Mouse (Mus musculus): ENCODE measurements around the gene Eif4enif1. TPM values are rescaled to one million over a fixed set of nuclear protein-coding genes. Genes with fewer than 3 reads are reported as not detected.
A peak's percentile ranks its signal among the peaks of the same experiment; 100 is the strongest.

Gene Eif4enif1
- total and polyA plus RNA-seq, 3 experiments, result 42.8 to 235 (median 103) TPM

- H3K9ac ChIP-seq (ENCODE audit: control insufficient read depth, low read depth, low read length, poor library complexity, severe bottlenecking), result peak overlapping the region; percentile 98
- H3K79me2 ChIP-seq (ENCODE audit: control insufficient read depth, insufficient read depth, low read length, poor library complexity), result peaks cover 58% of the 10 kb centered on the region
- DNase-seq (ENCODE audit: low read depth, low spot score), result peak; percentile 93
- H3K4me1 ChIP-seq (ENCODE audit: control insufficient read depth in 1 of 2, insufficient read depth in 2 of 2, low read length in 2 of 2), result peaks cover 3 to 39% of the 10 kb centered on the region in 2 experiments
- peak overlapping the region; percentile 77 to 90 for H3K4me3 ChIP-seq (ENCODE audit: control insufficient read depth in 1 of 2, insufficient read depth in 1 of 2, low read depth in 2 of 2, low read length in 2 of 2)
- H3K27me3 ChIP-seq (ENCODE audit: control insufficient read depth in 1 of 2, insufficient read depth in 2 of 2, low read length in 2 of 2), result no peaks in the 10 kb centered on the region
- peak overlapping the region; percentile 89 for H3K27ac ChIP-seq (ENCODE audit: control insufficient read depth, low read depth, low read length)
- H3K9me3 ChIP-seq (replicated peaks; ENCODE audit: insufficient read depth, low read length), result no peaks in the 10 kb centered on the region
- H3K36me3 ChIP-seq (ENCODE audit: control insufficient read depth in 1 of 2, insufficient read depth in 2 of 2, low read length in 2 of 2), result peaks cover 4 to 27% of the 10 kb centered on the region in 2 experiments
- TF ChIP-seq ZKSCAN1 (IDR thresholded peaks at IDR 0.05; ENCODE audit: low read depth, low read length) (no peak), UBTF (IDR thresholded peaks at IDR 0.05; ENCODE audit: borderline replicate concordance, insufficient read depth, low read depth, low read length) (no peak), GABPA (IDR thresholded peaks at IDR 0.05; ENCODE audit: low read depth, low read length) (no peak), SMC3 (IDR thresholded peaks at IDR 0.05; ENCODE audit: low read depth, low read length) (peak; percentile 61), ELF1 (IDR thresholded peaks at IDR 0.05; ENCODE audit: low read depth, low read length) (no peak; the same call in 1 of the 2 replicates), KAT2A (conservative IDR thresholded peaks at IDR 0.05; ENCODE audit: low read depth, low read length) (no peak), USF1 (IDR thresholded peaks at IDR 0.05; ENCODE audit: low read depth, low read length) (no peak), ZMIZ1 (IDR thresholded peaks at IDR 0.05; ENCODE audit: low read depth, low read length) (peak; percentile 78; the same call in 1 of the 2 replicates), MAFK (IDR thresholded peaks at IDR 0.05; ENCODE audit: borderline replicate concordance, low read depth, low read length) (no peak), POLR2A (IDR thresholded peaks at IDR 0.05; ENCODE audit: control insufficient read depth in 1 of 2, insufficient read depth in 1 of 2, low read depth in 1 of 2, low read length in 2 of 2, poor library complexity in 1 of 2) (peak; percentile 79 to 85), TBP (IDR thresholded peaks at IDR 0.05; ENCODE audit: low read depth, low read length) (peak; percentile 36; the same call in 1 of the 2 replicates), CHD1 (IDR thresholded peaks at IDR 0.05; ENCODE audit: low read depth, low read length) (0 out of 2 replicates have a peak, but pooled peaks have one; percentile 30), ZC3H11A (IDR thresholded peaks at IDR 0.05; ENCODE audit: low read depth, low read length) (no peak), EP300 (IDR thresholded peaks at IDR 0.05; ENCODE audit: low read depth in 1 of 2, low read length in 2 of 2) (peak in 1 of 2 experiments; percentile 39; a peak in 1 of 4 replicates), POLR2AphosphoS2 (IDR thresholded peaks at IDR 0.05; ENCODE audit: low read length) (peak; percentile 71), USF2 (IDR thresholded peaks at IDR 0.05; ENCODE audit: borderline replicate concordance in 1 of 2, insufficient read depth in 1 of 2, low read depth in 1 of 2, low read length in 2 of 2) (no peak), CTCF (IDR thresholded peaks at IDR 0.05 in 2 of 3, conservative IDR thresholded peaks at IDR 0.05 in 1 of 3; ENCODE audit: control insufficient read depth in 1 of 3, insufficient read depth in 1 of 3, low read depth in 2 of 3, low read length in 3 of 3, poor library complexity in 1 of 3, severe bottlenecking in 1 of 3) (peak; percentile 66 to 94 (median 86); a peak in 5 of 6 replicates), RCOR1 (IDR thresholded peaks at IDR 0.05; ENCODE audit: low read depth, low read length) (no peak), MXI1 (IDR thresholded peaks at IDR 0.05; ENCODE audit: low read depth, low read length) (peak; percentile 88), GATA1 (IDR thresholded peaks at IDR 0.05; ENCODE audit: low read depth, low read length) (no peak), MAZ (IDR thresholded peaks at IDR 0.05; ENCODE audit: low read depth, low read length) (peak; percentile 98), ZNF384 (IDR thresholded peaks at IDR 0.05; ENCODE audit: low read depth, low read length) (peak; percentile 84), E2F4 (IDR thresholded peaks at IDR 0.05; ENCODE audit: borderline replicate concordance, low read depth, low read length) (peak; percentile 85; the same call in 1 of the 2 replicates), BHLHE40 (IDR thresholded peaks at IDR 0.05; ENCODE audit: borderline replicate concordance, low read depth, low read length) (peak; percentile 77; the same call in 1 of the 2 replicates), CHD2 (IDR thresholded peaks at IDR 0.05; ENCODE audit: low read length) (no peak), MYC (IDR thresholded peaks at IDR 0.05; ENCODE audit: low read depth, low read length) (peak; percentile 54; the same call in 1 of the 2 replicates), MYB (IDR thresholded peaks at IDR 0.05; ENCODE audit: low read depth, low read length) (no peak), MEF2A (IDR thresholded peaks at IDR 0.05; ENCODE audit: extremely low read depth, insufficient replicate concordance, low read depth, low read length, poor library complexity, severe bottlenecking) (no peak), ETS1 (IDR thresholded peaks at IDR 0.05; ENCODE audit: low read depth, low read length) (0 out of 2 replicates have a peak, but pooled peaks have one; percentile 25), SIN3A (IDR thresholded peaks at IDR 0.05; ENCODE audit: low read length) (peak; percentile 64), JUND (IDR thresholded peaks at IDR 0.05; ENCODE audit: low read depth, low read length) (no peak), TAL1 (IDR thresholded peaks at IDR 0.05; ENCODE audit: low read length) (no peak), NELFE (IDR thresholded peaks at IDR 0.05; ENCODE audit: low read depth, low read length) (peak; percentile 76; the same call in 1 of the 2 replicates), TCF12 (IDR thresholded peaks at IDR 0.05; ENCODE audit: low read depth, low read length) (peak; percentile 47; the same call in 1 of the 2 replicates), MAX (IDR thresholded peaks at IDR 0.05; ENCODE audit: low read length) (peak; percentile 63)
Observed at GRCm38 (mm10) chr11:3289803-3290639, 87.8 kb downstream of the Eif4enif1 start.
